Mouse (Mus musculus) midbrain, embryonic 15.5 days (tissue): ENCODE results near the gene Plce1. TPM values are rescaled to one million over a fixed set of nuclear protein-coding genes. Genes with fewer than 3 reads are reported as not detected.
A peak's percentile ranks its signal among the peaks of the same experiment; 100 is the strongest.

Experiments
- ATAC-seq: fragments of 200-750 bp; cut with Nextera tagmentation; replicated peaks from 2 replicates; pipeline ENCODE4 v1.8.0; 2017; ENCODE audit warnings: moderate TSS enrichment
- H3K27ac ChIP-seq: fragments of 300-500 bp; sonication (generic); 2 replicates; pipeline ENCODE4 v1.5.1; 2015; ENCODE audit warnings: mild to moderate bottlenecking, inconsistent platforms
- H3K27me3 ChIP-seq: fragments of 300-500 bp; sonication (generic); replicated peaks from 2 replicates; pipeline ENCODE4 v1.6.1; 2015; ENCODE audit warnings: inconsistent platforms
- H3K36me3 ChIP-seq: fragments of 300-500 bp; sonication (generic); replicated peaks from 2 replicates; pipeline ENCODE4 v1.6.1; 2015; ENCODE audit warnings: inconsistent platforms
- H3K4me1 ChIP-seq: fragments of 300-500 bp; sonication (generic); 2 replicates; pipeline ENCODE4 v1.6.1; 2015; ENCODE audit warnings: inconsistent platforms
- H3K4me2 ChIP-seq: fragments of 300-500 bp; sonication (generic); 2 replicates; pipeline ENCODE4 v1.6.1; 2015; ENCODE audit warnings: inconsistent platforms, mild to moderate bottlenecking, moderate library complexity
- H3K4me3 ChIP-seq: fragments of 300-500 bp; sonication (generic); 2 replicates; pipeline ENCODE4 v1.5.1; 2015; ENCODE audit warnings: mild to moderate bottlenecking, inconsistent platforms
- H3K9ac ChIP-seq: fragments of 300-500 bp; sonication (generic); 2 replicates; pipeline ENCODE4 v1.6.1; 2015; ENCODE audit warnings: mild to moderate bottlenecking, inconsistent platforms
- H3K9me3 ChIP-seq: fragments of 300-500 bp; sonication (generic); 2 replicates; pipeline ENCODE4 v1.6.1; 2016; ENCODE audit warnings: inconsistent platforms
- WGBS: fragments of 180-500 bp; shearing (Covaris S2); methylation state at CpG from one replicate; pipeline ENCODE4 v1.1.7; 2015; ENCODE audit warnings: mixed read lengths; 5-methylcytosine and 5-hydroxymethylcytosine counted together
- polyA plus RNA-seq: library from polyadenylated mRNA; unstranded; fragments of >200 nt; fragmentation: Nextera tagmentation; extraction: Ambion mirVana; gene quantifications from 2 replicates; pipeline ENCODE4 v1.2.1, GENCODE M21; 2015

The Plce1 gene
- polyA plus RNA-seq, 1 experiment from 2014 or later: 4.0 TPM

DNA sequence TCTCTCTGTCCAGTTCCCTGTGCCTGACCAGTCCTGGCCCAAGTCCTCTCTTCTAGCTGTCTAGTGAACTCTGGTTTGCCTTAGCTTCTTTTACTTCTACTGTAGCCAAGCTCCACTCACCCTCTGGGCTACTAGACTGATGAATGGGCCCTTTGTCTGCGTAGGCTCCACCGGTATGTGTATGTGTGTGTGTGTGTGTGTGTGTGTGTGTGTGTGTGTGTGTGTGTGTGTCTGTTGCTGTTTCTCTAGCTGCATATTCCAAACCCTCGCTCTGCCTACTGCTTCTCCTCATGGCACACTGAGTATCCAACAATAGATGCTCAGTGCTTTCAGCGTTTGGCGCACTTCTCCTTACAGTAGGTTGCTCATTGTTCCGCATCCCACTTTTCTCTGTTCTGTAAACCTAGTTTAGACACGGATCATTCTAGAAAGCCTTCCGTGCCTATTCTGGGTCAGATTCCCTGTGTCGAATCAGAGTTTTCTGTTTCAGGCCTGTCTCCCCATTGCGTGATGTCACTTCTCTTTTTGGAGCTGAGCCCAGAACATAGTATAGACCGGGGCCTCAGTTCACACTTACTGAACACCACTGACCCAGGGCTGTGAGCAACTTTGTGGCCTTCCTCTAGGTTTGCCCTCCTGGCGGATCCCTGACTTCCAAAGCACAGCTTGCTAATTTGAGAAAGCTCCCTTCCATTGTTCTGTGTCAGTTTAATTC is 26.5 kb downstream of the Plce1 start:
- WGBS: 68% methylated on average over 12 of the region's 12 CpGs
- no peaks in the 10 kb centered on the region for H3K36me3 ChIP-seq
- no peak overlapping the region for H3K27ac ChIP-seq
- peak; percentile 60 for ATAC-seq
- no peak overlapping the region for H3K4me3 ChIP-seq
- no peaks in the 10 kb centered on the region for H3K9me3 ChIP-seq
- no peak overlapping the region for H3K9ac ChIP-seq
- no peaks in the 10 kb centered on the region for H3K27me3 ChIP-seq
- no peak overlapping the region for H3K4me2 ChIP-seq
- H3K4me1 ChIP-seq: no peaks in the 10 kb centered on the region

DNA sequence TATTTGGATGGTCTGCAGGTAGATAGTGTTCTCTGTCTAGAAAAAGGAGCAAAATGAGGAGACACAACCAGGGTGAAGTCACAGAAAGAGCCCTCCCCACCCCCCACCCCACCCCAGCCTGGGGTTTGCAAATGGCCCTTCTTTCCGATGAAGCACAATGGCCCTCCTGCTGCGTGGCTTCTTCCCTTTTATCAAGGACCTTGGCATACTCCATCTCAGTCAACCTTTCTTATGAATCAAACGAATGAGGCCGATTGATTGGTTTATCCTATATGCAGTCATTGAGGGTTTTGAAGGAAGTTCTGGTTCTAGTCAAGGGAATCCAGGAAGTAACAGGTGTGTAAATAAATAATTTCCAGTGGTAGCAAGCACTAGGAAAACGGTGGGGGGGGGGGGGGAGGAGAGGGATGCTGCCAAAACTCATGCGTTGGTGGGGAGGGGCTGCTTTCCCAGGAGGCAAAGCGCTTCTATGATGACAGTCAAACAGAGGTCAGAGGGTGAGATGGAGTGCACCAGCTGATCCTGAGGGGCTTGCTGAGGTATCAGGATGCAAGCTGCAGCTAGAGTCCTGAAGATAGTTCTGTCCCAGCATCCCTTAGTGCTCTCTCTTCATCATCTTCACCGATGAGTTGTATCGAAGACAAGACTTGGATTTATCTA is 27.2 kb downstream of the Plce1 start:
- Histone ChIP-seq H3K9ac (no peak overlapping the region), H3K36me3 (no peaks in the 10 kb centered on the region), H3K4me1 (no peaks in the 10 kb centered on the region), H3K27ac (no peak overlapping the region), H3K4me3 (no peak overlapping the region), H3K4me2 (no peak overlapping the region), H3K9me3 (no peaks in the 10 kb centered on the region), H3K27me3 (no peaks in the 10 kb centered on the region)
- WGBS: 74% methylated on average over 9 of the region's 9 CpGs
- no peak for ATAC-seq

DNA sequence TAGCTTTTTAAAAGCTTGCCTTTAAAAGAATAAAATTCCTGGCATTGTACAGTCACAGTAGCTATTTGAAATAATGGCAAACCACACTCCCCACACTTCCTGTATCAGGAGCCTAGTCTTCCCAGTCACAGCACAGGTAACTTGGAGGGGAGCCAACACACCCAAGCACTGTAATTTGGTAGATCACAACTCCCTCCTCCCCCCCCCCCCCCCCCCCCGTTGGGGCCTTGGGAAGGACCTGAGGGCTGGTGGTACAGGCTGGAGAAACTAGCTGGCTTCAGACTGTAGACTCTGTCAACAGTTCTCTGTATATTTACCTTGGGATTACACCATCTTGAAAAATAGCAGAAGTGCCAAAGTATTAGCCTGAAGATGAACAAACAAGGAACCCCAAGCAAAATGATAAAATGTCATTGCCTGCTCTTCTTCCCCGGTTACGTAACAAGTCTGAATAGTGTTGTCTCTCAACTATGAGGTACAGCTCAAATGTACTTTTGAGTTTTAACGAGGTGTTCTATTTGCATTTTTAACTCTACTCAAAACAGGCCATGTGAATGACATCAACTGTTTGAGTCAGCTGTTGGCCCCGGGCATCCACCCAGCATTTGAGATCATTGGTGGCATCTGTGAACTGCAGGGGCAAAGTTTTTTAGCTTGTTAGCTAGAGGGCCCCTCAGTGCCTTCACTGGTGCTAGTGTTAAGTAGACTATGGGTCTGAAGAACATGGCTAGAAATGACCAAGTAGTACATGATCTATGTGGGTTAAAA is 33.7 kb downstream of the Plce1 start:
- ATAC-seq: no peak
- H3K9me3 ChIP-seq: no peaks in the 10 kb centered on the region
- no peaks in the 10 kb centered on the region for H3K4me1 ChIP-seq
- H3K4me2 ChIP-seq: no peak overlapping the region
- 91% methylated on average over 4 of the region's 5 CpGs for whole genome bisulfite sequencing
- no peak overlapping the region for H3K9ac ChIP-seq
- no peak overlapping the region for H3K27ac ChIP-seq
- H3K36me3 ChIP-seq: no peaks in the 10 kb centered on the region
- no peak overlapping the region for H3K4me3 ChIP-seq
- H3K27me3 ChIP-seq: no peaks in the 10 kb centered on the region

DNA sequence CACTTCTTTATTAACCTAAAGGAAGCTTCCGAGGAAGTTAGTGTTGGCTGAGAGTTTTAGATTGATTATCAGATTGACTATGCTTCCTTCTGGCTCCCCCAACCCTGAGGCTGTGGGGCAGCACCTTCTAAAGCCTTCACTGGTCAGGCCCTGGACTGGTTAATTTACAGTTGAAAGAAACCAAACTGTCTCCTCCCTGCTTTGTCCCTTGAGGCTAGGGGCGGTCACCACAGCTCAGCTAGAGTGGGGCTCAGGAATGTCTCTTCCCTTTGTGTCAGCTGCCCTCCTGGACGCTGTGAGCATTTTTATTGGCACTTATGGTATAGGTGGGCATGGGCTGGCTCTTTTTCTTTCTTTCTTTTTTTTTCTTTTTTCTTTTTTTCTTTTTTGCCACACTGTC is 45.9 kb downstream of the Plce1 start:
- ATAC-seq: no peak
- H3K4me3 ChIP-seq: no peak overlapping the region

DNA sequence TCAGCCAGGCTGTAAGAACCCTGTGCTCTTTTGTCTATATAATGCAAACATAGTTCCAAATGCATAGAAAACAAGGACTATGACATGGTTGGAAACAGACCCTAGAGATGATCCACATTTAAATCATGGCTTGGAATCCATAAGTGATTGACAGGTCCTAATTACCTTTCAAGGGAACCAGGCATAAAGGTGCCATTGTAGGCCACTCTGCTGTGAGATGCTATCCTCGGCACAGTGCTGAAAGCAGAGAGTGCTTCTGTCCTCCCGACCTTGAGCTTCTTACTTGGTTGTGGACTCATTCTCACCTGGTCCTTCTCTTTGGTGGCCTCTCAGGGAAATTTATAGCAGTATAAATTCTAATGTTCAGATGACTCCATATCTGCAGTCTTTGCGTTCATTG is 46.6 kb downstream of the Plce1 start:
- Histone ChIP-seq H3K27me3 (no peaks in the 10 kb centered on the region), H3K36me3 (no peaks in the 10 kb centered on the region), H3K9ac (no peak overlapping the region), H3K4me3 (no peak overlapping the region), H3K9me3 (no peaks in the 10 kb centered on the region), H3K27ac (no peak overlapping the region), H3K4me1 (peaks cover 7% of the 10 kb centered on the region; the same call in 1 of the 2 replicates), H3K4me2 (no peak overlapping the region)
- WGBS: 51% methylated on average over 3 of the region's 3 CpGs
- ATAC-seq: no peak

More for the DNA sequence above, 45.9 kb downstream of the Plce1 start:
- Histone ChIP-seq H3K9me3 (no peaks in the 10 kb centered on the region), H3K27me3 (no peaks in the 10 kb centered on the region), H3K27ac (no peak overlapping the region), H3K4me1 (peaks cover 7% of the 10 kb centered on the region; the same call in 1 of the 2 replicates), H3K36me3 (no peaks in the 10 kb centered on the region), H3K4me2 (no peak overlapping the region), H3K9ac (no peak overlapping the region)
- WGBS: 20% methylated on average over 3 of the region's 3 CpGs

DNA sequence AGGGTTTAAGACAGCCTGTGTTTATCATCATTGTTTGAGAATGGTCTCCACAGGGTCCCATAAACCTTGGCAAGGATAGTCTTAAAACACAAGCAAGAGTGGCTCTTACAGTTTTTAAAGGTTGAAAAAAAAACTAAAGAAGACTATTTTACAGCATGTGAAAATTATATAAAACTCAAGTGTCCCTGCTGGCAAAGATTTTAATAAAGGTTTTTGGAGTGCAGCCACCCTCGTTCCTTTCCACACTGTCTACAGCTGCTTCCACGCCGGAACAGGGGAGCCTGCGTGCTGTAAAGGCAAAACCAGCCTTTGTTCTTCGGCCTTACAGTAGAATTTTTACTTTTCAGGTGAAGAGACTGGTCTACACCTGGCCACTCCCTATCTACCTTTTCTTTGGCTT is 52.3 kb downstream of the Plce1 start:
- Histone ChIP-seq H3K4me2 (no peak overlapping the region), H3K27me3 (no peaks in the 10 kb centered on the region), H3K27ac (no peak overlapping the region), H3K9ac (no peak overlapping the region), H3K9me3 (no peaks in the 10 kb centered on the region), H3K36me3 (no peaks in the 10 kb centered on the region), H3K4me1 (no peaks in the 10 kb centered on the region), H3K4me3 (no peak overlapping the region)
- WGBS: 91% methylated on average over 5 of the region's 5 CpGs
- ATAC-seq: no peak

DNA sequence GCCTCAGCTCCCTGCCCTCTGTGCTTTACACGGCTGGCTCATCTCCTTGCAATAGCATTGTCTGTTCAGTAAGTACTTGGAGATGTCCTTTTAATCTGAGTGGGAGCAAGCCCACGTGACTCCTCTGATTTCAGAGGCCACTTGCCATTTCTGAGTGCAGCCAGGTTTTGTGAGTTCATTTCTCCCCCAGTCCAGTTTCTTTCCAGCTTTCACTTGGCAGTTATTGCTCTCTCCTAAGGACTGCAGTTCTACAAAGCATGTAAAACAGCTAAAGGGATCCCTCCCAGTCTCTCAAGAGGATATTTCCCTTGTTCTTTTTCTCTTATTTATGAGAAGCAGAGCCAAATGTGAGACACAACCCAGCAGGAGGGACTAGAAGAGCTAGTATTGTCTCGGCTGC is 58.4 kb downstream of the Plce1 start:
- Histone ChIP-seq H3K9me3 (no peaks in the 10 kb centered on the region), H3K36me3 (no peaks in the 10 kb centered on the region), H3K4me2 (no peak overlapping the region), H3K4me3 (no peak overlapping the region), H3K27me3 (no peaks in the 10 kb centered on the region), H3K9ac (no peak overlapping the region), H3K4me1 (no peaks in the 10 kb centered on the region), H3K27ac (no peak overlapping the region)
- ATAC-seq: no peak
- WGBS: 54% methylated on average over 3 of the region's 3 CpGs

DNA sequence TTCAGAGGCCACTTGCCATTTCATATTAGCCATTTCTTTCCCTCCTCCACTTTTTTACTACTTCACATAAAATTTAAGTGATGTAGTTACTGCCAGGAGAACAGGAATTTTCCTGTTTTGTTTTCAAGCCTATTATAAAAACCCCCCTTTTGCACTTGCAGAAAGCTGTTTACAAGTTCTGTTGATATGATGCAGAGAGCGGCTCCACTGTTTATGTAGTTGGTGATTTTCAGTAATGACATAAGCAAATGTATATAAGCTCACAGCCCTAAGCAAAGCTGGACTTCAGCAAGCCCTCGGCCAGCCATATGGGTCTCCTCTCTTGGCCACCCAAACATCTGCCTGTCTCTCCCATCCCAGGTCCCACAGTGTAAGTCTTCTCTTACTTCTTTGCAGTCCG is 59.6 kb downstream of the Plce1 start:
- 93% methylated on average over 3 of the region's 3 CpGs for WGBS
- Histone ChIP-seq H3K4me2 (no peak overlapping the region), H3K27me3 (no peaks in the 10 kb centered on the region), H3K9ac (no peak overlapping the region), H3K27ac (no peak overlapping the region), H3K4me1 (no peaks in the 10 kb centered on the region), H3K36me3 (no peaks in the 10 kb centered on the region), H3K9me3 (no peaks in the 10 kb centered on the region), H3K4me3 (no peak overlapping the region)
- ATAC-seq: no peak

DNA sequence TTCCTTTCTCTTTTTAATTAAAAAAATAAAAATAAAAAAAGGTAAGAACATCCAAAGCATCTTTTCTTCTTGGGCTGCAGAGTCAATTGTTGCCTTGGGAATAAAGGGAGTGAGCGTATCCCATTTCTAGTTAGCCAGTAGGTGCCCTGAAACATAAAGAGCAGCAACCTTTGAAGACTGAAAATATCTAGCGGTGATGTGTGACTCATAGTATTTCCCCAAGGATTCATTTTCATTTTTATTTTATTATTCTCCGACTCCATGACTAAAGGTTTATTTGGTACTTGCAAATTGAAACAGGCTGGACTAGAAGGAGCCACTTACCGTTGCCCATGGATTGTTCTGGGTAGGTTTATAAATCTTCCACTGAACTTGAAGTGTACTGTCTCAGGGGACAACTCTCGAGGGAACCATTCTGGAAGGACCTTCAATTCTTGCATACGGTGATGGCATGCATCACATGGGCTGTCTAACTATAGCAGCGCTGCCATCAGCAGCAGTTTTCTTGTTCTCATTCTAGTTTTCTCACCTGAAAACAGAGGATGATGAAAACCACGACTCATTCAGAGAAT is 68.7 kb downstream of the Plce1 start:
- Histone ChIP-seq H3K36me3 (no peaks in the 10 kb centered on the region), H3K27me3 (no peaks in the 10 kb centered on the region), H3K9me3 (no peaks in the 10 kb centered on the region), H3K9ac (no peak overlapping the region), H3K4me2 (no peak overlapping the region), H3K27ac (no peak overlapping the region), H3K4me3 (no peak overlapping the region), H3K4me1 (no peaks in the 10 kb centered on the region)
- WGBS: 79% methylated on average over 8 of the region's 8 CpGs
- no peak for ATAC-seq

DNA sequence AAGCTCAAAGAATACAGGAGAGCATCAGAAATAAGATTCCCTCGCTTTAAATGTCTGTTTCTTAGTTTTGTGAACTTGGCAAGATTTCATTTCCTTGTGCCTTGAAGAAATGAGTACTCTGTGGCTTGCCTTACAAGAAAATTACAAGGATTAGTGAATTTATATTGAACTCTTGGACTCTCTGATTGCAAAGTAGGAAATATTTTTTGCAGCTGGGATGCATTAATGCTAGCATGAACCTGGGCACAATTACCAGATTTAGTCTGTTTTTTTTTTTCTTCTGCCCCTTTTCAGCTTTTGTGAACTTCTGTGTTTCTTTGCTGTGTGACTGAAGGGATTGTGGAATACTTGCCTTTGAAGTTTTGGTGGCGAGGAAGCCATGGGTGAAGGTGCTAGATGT is 72.6 kb downstream of the Plce1 start:
- no peaks in the 10 kb centered on the region for H3K36me3 ChIP-seq
- 79% methylated on average over 2 of the region's 2 CpGs for WGBS
- no peak overlapping the region for H3K9ac ChIP-seq
- no peak for ATAC-seq
- no peak overlapping the region for H3K4me2 ChIP-seq
- H3K9me3 ChIP-seq: no peaks in the 10 kb centered on the region
- H3K4me3 ChIP-seq: no peak overlapping the region
- H3K27me3 ChIP-seq: no peaks in the 10 kb centered on the region
- H3K4me1 ChIP-seq: no peaks in the 10 kb centered on the region
- no peak overlapping the region for H3K27ac ChIP-seq

DNA sequence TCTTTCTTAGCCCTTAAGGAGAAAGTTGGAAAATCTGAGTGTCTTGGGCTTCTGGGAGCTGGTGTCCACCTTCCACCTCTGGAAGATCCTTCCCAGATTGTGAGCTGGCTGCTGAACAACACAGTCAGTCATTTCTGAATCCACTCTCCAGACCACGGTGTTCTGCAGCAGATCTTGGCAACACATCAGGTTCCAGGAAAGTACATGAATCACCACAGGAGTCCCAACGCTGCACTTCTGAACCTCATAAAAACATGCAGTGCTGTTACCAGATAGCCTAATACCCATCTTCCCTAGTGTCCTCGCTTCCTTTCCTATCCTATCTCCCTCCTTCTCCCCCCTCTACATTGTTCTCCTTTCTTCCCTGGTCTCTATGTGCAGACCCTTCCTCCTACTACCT is 74.5 kb downstream of the Plce1 start:
- Histone ChIP-seq H3K27me3 (no peaks in the 10 kb centered on the region), H3K36me3 (no peaks in the 10 kb centered on the region), H3K4me2 (no peak overlapping the region), H3K4me3 (no peak overlapping the region), H3K4me1 (no peaks in the 10 kb centered on the region), H3K27ac (no peak overlapping the region), H3K9me3 (no peaks in the 10 kb centered on the region), H3K9ac (no peak overlapping the region)
- no peak for ATAC-seq
- WGBS: 77% methylated on average over 3 of the region's 3 CpGs

DNA sequence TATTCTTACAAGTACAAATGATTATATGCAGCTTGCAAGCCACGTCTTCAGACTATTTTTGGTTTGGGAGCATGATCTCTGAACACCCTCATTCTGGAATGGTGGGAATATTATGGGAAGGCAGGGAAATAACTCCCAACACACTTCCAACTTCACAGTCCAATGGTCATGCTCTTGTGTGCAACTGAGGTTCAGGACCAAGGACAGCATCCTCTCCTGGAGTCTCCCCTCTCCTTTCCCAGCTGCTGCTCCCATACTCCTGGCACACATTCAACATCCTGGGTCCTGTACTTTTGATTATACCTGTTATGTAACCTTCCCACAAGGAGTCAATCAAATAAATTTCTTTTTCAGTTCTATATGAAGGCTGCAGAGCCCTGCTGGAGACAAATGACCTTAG is 77.9 kb downstream of the Plce1 start:
- Histone ChIP-seq H3K9ac (no peak overlapping the region), H3K27ac (no peak overlapping the region), H3K36me3 (no peaks in the 10 kb centered on the region), H3K27me3 (no peaks in the 10 kb centered on the region), H3K4me1 (no peaks in the 10 kb centered on the region), H3K4me3 (no peak overlapping the region), H3K9me3 (no peaks in the 10 kb centered on the region), H3K4me2 (no peak overlapping the region)
- WGBS: 71% methylated on average over 1 of the region's 1 CpGs
- ATAC-seq: no peak
